14 mouse cellular contexts compared by ENCODE assay signal in genomic region chr11:35415768-35416401, GRCm38 (mm10).
DNase-seq lines count a peak whose midpoint lies in the region; ATAC-seq and TF ChIP-seq lines count a peak whose summit lies in the region.
"Had no signal": no experiment of that assay in that cellular context is flagged by ENCODE, and none has a peak within 500 bp of the region (broad histone marks: within the 10 kb centered on the region; RNA-seq: fewer than 3 reads in every experiment).

No protein-coding gene starts in this region.

- no peak overlapping the region for H3K9ac ChIP-seq in lung, embryonic 14.5 days
- no peak overlapping the region for H3K9ac ChIP-seq in lung, postnatal 0 days (replicated peaks; ENCODE audit: low read depth)
- no peak overlapping the region for H3K9ac ChIP-seq in limb, embryonic 15.5 days
- H3K9ac ChIP-seq: forebrain, embryonic 15.5 days; neural tube, embryonic 15.5 days had no signal

- no peak for DNase-seq in frontal cortex, postnatal 14 days (ENCODE audit: low spot score in 2 of 2)
- DNase-seq in lung, embryonic 14.5 days = no peak
- DNase-seq in lung, postnatal 0 days (ENCODE audit: low spot score) = no peak
- no peak for DNase-seq in cerebellum, postnatal 10 days
- DNase-seq in cerebellum, adult 9-11 months = no peak
- DNase-seq: B cell, adult 2 months; heart, postnatal 10 days had no signal

- peak; percentile 82 for ATAC-seq in frontal cortex, adult (ENCODE audit: low TSS enrichment)
- no peak for ATAC-seq in lung, embryonic 14.5 days (ENCODE audit: insufficient read depth)
- no peak for ATAC-seq in lung, postnatal 0 days
- no peak for ATAC-seq in limb, embryonic 15.5 days (ENCODE audit: insufficient number of reproducible peaks, low FRiP score, low TSS enrichment, low read depth)

- H3K36me3 ChIP-seq in lung, embryonic 14.5 days (ENCODE audit: insufficient read depth) = no peaks in the 10 kb centered on the region
- H3K36me3 ChIP-seq in lung, postnatal 0 days (ENCODE audit: insufficient read depth, low read length) = no peaks in the 10 kb centered on the region
- 0 out of 2 replicates have a peak, but pooled peaks cover 3% of the 10 kb centered on the region for H3K36me3 ChIP-seq in limb, embryonic 15.5 days
- H3K36me3 ChIP-seq: forebrain, embryonic 15.5 days; midbrain, embryonic 10.5 days; neural tube, embryonic 15.5 days had no signal

- 44% methylated on average over 9 of the region's 9 CpGs for WGBS in lung, embryonic 14.5 days
- WGBS in lung, postnatal 0 days = 46% methylated on average over 9 of the region's 9 CpGs
- WGBS in limb, embryonic 15.5 days = 40% methylated on average over 9 of the region's 9 CpGs

- no peaks in the 10 kb centered on the region for H3K9me3 ChIP-seq in lung, embryonic 14.5 days (ENCODE audit: low read depth, low read length)
- no peaks in the 10 kb centered on the region for H3K9me3 ChIP-seq in lung, postnatal 0 days (ENCODE audit: low read length)
- H3K9me3 ChIP-seq in limb, embryonic 15.5 days = no peaks in the 10 kb centered on the region
- H3K9me3 ChIP-seq: forebrain, embryonic 15.5 days; midbrain, embryonic 10.5 days; neural tube, embryonic 15.5 days had no signal

- H3K27me3 ChIP-seq in lung, embryonic 14.5 days (ENCODE audit: insufficient read depth, low read length) = no peaks in the 10 kb centered on the region
- no peaks in the 10 kb centered on the region for H3K27me3 ChIP-seq in lung, postnatal 0 days (replicated peaks; ENCODE audit: insufficient read depth, low read length)
- H3K27me3 ChIP-seq in limb, embryonic 15.5 days = no peaks in the 10 kb centered on the region
- H3K27me3 ChIP-seq: forebrain, embryonic 15.5 days had no signal

- peak overlapping the region; percentile 19; the same call in 1 of the 2 replicates for H3K27ac ChIP-seq in lung, embryonic 14.5 days (ENCODE audit: low read depth)
- no peak overlapping the region for H3K27ac ChIP-seq in lung, postnatal 0 days (ENCODE audit: low read length)
- H3K27ac ChIP-seq in brown adipose tissue, adult 24 weeks (replicated peaks; ENCODE audit: low read depth, low read length) = peak overlapping the region; percentile 16; the same call in 1 of the 2 replicates
- peak overlapping the region; percentile 61 for H3K27ac ChIP-seq in limb, embryonic 15.5 days
- H3K27ac ChIP-seq: forebrain, embryonic 15.5 days; kidney, postnatal 0 days; midbrain, embryonic 10.5 days; neural tube, embryonic 15.5 days had no signal

- no peak overlapping the region for H3K4me3 ChIP-seq in lung, embryonic 14.5 days (ENCODE audit: low read depth, low read length)
- H3K4me3 ChIP-seq in lung, postnatal 0 days (ENCODE audit: low read depth, low read length) = no peak overlapping the region
- no peak overlapping the region for H3K4me3 ChIP-seq in brown adipose tissue, adult 24 weeks (ENCODE audit: insufficient read depth, low read depth, low read length)
- no peak overlapping the region for H3K4me3 ChIP-seq in limb, embryonic 15.5 days
- H3K4me3 ChIP-seq: forebrain, embryonic 15.5 days; midbrain, embryonic 10.5 days; neural tube, embryonic 15.5 days had no signal

- no peak for TF ChIP-seq EP300 in lung, postnatal 0 days (IDR thresholded peaks at IDR 0.05)

- H3K4me1 ChIP-seq in lung, embryonic 14.5 days (ENCODE audit: insufficient read depth) = peaks cover 31% of the 10 kb centered on the region
- no peaks in the 10 kb centered on the region for H3K4me1 ChIP-seq in lung, postnatal 0 days (ENCODE audit: insufficient read depth, low read depth, low read length)
- H3K4me1 ChIP-seq in brown adipose tissue, adult 24 weeks (ENCODE audit: control insufficient read depth, insufficient read depth, insufficient read length, low read length) = peaks cover 2% of the 10 kb centered on the region; the same call in 1 of the 2 replicates
- peaks cover 39% of the 10 kb centered on the region for H3K4me1 ChIP-seq in limb, embryonic 15.5 days

- H3K4me2 ChIP-seq in lung, embryonic 14.5 days = no peak overlapping the region
- H3K4me2 ChIP-seq in lung, postnatal 0 days (replicated peaks; ENCODE audit: low read depth, low read length) = no peak overlapping the region
- no peak overlapping the region for H3K4me2 ChIP-seq in limb, embryonic 15.5 days
- H3K4me2 ChIP-seq: forebrain, embryonic 15.5 days; neural tube, embryonic 15.5 days had no signal

- TF ChIP-seq CTCF in lung, embryonic 14.5 days (IDR thresholded peaks at IDR 0.05; ENCODE audit: low read depth) = no peak
- no peak for TF ChIP-seq CTCF in lung, postnatal 0 days (IDR thresholded peaks at IDR 0.05)
